Mouse (Mus musculus) urinary bladder, postnatal 36 days (tissue): ENCODE measurements around the gene Krtap13-1.
"Not testable (repeated sequence)": the region's sequence is repeated elsewhere in the genome, so short reads cannot be mapped to it uniquely, and the experiment has no call there.

Experiments
- DNase-seq, 2 experiments: peaks; one replicate each; pipeline ENCODE4 v3.0.0; 2022; ENCODE audit warnings: low spot score in 2 of 2, mixed read lengths in 1 of 2

The Krtap13-1 gene

DNA sequence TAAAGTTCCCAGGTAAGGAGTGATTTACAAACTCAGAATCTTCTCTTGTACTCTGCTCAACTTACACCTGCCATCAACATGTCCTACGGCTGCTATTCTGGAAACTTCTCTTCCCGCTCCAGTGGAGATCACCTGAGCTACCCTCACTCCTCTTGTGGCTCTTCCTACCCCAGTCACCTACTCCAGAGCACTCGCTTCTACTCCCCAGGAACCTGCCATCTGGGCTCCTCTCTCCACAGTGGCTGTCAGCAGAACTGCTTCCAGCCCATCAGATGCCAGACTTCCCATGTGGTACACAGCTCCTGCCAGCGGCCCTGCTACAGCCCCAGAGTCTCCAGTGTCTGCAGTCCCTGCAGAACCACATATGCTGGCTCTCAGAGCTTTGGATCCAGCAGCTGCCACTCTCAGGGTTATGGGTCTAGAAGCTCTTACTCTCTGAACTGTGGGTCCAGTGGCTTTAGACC, at the start of gene Krtap13-1:
Gene Krtap13-1 (plus strand): TSS at position 51 of the 464 bp plus-strand sequence.
- DNase-seq, result no peak

GRCm38 (mm10) chr16:88679099-88679498, 49.6 kb upstream of the Krtap13-1 start:
- DNase-seq, result no peak

DNA sequence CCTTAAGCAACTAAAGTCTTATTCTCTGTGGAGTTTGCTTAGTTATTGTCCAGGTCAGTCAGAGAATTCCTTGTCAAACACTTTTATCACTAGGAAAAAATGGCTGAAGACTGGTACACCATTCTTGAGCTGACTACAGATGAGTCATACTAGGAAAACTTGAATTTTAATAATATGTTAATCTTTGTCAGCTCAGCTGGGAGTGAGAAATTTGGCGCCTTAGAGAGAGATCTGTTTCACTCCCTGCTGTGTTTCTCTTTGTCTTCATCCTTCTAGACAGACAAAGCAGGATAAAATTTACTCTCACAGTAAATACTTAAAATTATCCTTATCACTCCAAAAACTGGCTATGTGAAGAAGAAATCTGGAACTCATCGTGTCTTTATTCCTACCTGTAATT, 47.4 kb upstream of the Krtap13-1 start:
- no peak for DNase-seq

- no peak for DNase-seq
Measured at GRCm38 (mm10) chr16:88696256-88696655, 32.4 kb upstream of the Krtap13-1 start.

GRCm38 (mm10) chr16:88701072-88701864, 27.4 kb upstream of the Krtap13-1 start:
- DNase-seq, result no peak

- DNase-seq, result no peak
Measured at GRCm38 (mm10) chr16:88707496-88708012, 21.1 kb upstream of the Krtap13-1 start, which contains the start of gene 2310061N02Rik. Gene 2310061N02Rik (minus strand): TSS chr16:88707962.

GRCm38 (mm10) chr16:88710757-88711156, 17.9 kb upstream of the Krtap13-1 start:
- peak; percentile 1 to 9 for DNase-seq

- no peak for DNase-seq
Measured at GRCm38 (mm10) chr16:88711245-88711644, 17.4 kb upstream of the Krtap13-1 start.

GRCm38 (mm10) chr16:88716549-88716948, 12.1 kb upstream of the Krtap13-1 start:
- no peak for DNase-seq

- no peak for DNase-seq
Measured at GRCm38 (mm10) chr16:88720031-88720430, 8.6 kb upstream of the Krtap13-1 start.

GRCm38 (mm10) chr16:88735391-88735790, 6.7 kb downstream of the Krtap13-1 start:
- no peak for DNase-seq

DNA sequence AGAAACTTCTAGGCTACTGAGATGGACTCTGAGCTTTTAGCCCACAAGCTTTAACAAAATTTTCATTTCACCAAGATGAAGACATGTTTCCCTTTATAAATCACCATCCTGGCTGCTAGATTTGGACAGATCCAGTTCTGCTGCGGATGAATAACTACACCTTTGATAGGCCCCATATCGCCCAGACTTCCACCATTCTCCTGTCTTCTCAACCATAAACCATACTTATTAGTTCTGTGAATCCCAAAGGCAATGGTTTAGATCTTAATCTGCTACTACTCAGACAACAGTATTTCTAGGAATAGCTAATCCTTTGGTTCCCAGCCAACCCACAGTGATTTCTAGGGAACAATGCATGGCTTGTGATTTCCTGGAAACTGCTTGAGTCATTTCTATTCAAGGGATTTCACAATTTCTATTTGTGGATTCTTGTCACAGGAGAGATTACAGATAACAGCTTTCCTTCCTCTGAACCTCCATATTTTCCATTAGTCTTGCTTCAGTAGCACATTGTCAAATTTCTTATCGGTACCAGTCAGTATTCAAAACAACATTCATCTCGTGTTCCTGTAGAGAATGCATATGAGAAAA, 16.2 kb downstream of the Krtap13-1 start:
- DNase-seq, result no peak

DNA sequence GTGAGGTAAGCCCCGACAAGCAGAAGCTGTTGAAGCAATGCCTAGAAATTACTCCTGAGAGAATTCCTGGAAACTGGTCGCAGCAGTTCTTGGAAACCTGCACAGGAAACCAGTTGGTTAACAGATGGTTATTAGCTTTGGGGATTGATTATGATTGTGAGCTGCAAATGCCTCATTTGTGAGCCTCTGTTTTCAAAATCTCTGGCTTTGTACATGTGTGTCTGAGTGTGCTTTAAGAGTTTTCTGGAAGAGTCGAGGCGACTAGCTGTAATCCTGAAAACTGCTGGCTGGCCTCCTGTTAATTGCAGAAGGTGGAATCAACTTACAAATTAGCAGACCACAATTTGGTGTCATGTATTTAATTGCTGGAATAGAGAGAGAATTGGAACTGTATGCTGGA, 19.3 kb downstream of the Krtap13-1 start:
- DNase-seq, result no peak

DNA sequence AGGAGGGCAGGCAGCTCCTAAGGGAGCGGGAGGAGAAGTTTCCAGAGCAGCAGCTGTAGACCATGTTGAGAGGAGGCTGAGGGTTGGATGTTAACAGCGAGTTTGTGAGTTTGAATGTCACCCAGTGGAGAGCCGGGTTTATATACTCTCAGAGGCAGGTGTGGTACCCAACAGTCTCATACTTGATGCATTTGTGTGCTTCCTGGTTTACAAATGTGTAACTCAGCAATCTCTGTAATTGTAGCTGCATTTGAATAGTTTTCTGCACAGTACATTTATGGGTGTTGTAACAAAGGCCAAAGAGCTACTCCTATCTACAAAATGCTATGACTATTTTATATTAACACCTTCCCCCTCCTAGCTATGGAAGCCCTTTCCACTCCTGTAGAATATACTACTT, 22.9 kb downstream of the Krtap13-1 start, which contains the start of gene Krtap13:
Gene Krtap13 (minus strand): TSS at position 101 of the 400 bp plus-strand sequence.
- DNase-seq, result not testable (repeated sequence)

- DNase-seq, result not testable (repeated sequence)
Measured at GRCm38 (mm10) chr16:88758547-88758946, 29.9 kb downstream of the Krtap13-1 start, which contains the start of gene 2310034C09Rik. Gene 2310034C09Rik (plus strand): TSS chr16:88758847.

DNA sequence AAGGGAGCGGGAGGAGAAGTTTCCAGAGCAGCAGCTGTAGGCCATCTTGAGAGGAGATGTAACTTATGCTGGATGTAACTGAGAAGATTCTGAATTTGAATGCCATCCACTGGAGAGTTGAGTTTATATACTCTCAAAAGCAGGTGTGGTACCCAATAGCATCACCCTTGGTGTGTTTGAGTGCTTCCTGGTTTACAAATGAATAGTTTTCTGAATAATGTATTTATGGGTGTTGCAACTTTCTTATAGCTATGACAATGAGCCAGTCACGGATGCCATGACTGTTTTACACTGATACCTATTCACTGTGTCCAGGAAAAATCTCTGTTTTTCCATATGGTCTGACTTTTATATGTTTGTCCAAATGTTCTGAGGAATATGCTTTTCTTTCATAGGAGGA, 45.4 kb downstream of the Krtap13-1 start, which contains the start of gene 2310057N15Rik:
Gene 2310057N15Rik (minus strand): TSS at position 101 of the 400 bp plus-strand sequence.
- DNase-seq, result no peak

DNA sequence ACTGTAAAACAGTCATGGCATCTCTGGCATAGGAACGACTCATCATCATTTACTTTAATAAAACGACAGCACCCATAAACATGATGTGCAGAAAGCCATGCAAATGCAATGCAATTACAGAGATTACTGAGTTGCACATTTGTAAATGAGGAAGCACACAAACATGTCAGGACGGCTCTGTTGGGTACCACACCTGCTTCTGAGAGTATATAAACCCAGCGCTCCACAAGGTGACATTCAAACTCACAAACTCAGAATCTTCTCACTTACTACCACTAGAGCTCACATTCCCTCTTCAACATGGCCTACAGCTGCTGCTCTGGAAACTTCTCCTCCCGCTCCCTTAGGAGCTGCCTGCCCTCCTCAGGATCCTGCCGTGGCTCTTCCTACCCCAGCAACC, 48.9 kb downstream of the Krtap13-1 start, which contains the start of gene Gm5965:
Gene Gm5965 (plus strand): TSS at position 301 of the 400 bp plus-strand sequence.
- DNase-seq, result no peak
